Mouse (Mus musculus) adrenal gland, postnatal 36 days (tissue): Measurements from ENCODE around the gene Nrxn3. TPM values are rescaled to one million over a fixed set of nuclear protein-coding genes. Genes with fewer than 3 reads are reported as not detected.

Experiments
- DNase-seq, 2 experiments: peaks; one replicate each; pipeline ENCODE4 v3.0.0; 2021; ENCODE audit warnings: mixed read lengths in 1 of 2
- total RNA-seq, 2 experiments: library from RNA; stranded (reverse); gene quantifications; 2 replicates each; pipeline ENCODE4 v1.2.3; 2021

Gene Nrxn3
- total RNA-seq, 2 experiments from 2014 or later: 0.20 TPM; not detected in 1

GRCm38 (mm10) chr12:88926306-88926705, 203.6 kb downstream of the Nrxn3 start:
- no peak for DNase-seq

DNA sequence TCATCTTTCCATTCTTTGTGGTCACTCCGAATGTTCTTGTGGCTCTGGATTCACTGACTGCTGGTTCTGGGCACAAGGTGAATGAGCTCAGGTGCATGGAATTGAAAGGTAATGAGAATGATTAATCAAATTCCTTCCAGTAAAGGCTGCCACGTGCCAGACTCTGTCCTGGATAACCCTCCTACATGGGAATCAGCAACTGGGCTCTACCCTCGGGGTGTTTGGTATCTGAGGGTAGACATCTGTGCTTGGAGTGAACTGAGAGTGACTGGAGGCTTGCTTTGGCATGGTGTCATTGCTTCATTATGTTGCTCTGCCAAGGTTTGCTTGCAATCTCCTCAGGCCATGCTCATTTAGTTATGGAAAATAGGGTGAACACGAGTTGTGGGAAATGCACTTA, 209.0 kb downstream of the Nrxn3 start:
- DNase-seq: no peak

DNA sequence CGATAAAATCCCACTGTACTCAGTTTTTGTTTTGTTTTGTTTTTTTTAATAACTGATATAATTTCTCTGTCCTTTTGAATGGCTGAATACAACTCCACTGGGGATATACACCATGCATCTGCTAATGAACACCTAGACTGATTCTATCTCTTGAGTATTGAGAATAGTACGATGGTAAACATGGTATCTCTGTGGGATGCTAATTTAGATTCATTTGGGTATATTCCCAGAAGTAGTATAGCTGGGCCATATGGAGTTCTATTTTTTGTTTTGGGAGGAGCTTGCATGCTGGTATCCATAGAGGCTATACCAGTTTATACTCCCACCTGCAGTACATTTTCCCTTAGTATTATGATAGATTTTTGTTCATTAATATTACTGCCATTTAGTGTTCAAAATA, 217.0 kb downstream of the Nrxn3 start:
- no peak for DNase-seq

DNA sequence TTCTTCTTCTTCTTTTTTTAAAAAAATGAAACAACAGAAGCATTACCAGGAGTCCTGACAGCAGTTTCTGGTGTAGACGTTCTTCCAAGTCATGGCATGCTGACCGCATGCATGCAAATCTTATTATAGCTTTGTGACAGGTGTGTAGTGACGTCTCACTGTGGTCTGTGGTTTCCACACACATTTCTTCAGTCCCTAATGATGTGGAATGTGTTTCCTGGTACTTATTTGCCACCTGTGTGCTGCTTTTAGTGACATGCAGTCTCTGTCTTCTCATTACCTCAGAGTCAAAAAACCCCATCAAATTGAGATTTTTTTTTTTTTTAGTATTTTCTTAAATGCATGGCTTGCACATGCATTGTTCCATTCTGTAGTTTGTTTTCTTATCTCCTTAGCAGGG, 222.3 kb downstream of the Nrxn3 start:
- DNase-seq: no peak

GRCm38 (mm10) chr12:88949870-88950269, 227.2 kb downstream of the Nrxn3 start:
- DNase-seq: no peak

GRCm38 (mm10) chr12:88952937-88953600, 230.4 kb downstream of the Nrxn3 start:
- no peak for DNase-seq

DNA sequence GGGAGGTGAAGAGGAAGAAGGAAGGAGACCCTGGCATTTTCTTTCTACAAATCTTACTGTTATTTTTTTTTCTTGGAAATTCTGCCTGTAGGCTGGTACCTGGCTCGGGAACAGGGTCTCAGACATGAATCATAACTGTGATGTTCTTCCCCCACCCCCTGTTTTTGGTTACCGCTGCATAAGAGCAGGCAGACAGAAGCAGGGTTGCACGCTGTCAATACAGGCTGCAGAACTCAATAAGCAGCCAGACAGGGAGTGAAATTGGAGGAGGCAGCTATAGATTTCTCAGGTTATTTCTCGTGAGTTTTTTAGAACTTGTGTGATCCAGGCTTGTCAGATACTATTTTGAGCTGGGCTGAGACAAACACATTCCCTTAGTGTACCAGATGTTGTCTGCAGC, 231.1 kb downstream of the Nrxn3 start:
- DNase-seq: no peak

DNA sequence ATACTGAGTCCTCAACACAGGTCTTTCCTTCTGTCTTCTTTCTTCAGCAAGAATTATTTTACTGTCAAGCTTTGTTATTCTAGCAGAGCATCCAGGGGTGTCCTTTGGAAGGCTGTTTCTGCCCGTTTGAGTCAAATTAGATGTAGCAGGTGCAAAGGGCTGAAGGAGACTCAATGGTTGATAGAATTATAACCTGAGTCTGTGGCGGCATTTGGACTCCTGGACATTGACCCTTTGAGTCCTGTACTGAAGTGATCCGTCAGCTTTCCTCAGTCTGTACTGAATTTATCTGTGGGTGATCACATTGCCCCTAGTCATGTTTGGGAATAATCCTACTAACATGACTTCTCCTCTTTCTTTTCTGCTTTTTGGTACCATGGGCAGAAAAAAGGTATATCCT, 234.8 kb downstream of the Nrxn3 start:
- no peak for DNase-seq

GRCm38 (mm10) chr12:88960817-88961216, 238.1 kb downstream of the Nrxn3 start:
- DNase-seq: no peak

DNA sequence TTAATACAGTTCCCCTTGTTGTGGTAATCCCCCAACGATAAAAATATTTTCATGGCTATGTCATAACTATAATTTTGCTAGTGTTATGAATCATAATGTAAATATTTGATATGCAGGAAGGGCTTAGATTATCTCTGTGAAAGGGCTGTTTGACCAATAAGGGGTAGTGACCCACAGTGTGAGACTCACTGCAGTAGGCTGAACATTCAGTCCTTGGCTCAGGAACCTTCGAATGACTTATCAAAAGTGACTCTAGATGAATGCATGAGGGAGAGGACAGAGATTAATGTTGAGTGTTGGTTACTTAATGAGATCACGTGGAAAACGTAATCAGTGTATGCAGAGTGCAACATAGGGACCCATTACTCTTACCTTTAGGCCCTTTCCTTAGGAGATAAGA, 243.7 kb downstream of the Nrxn3 start:
- no peak for DNase-seq

- peak; percentile 13 to 17 for DNase-seq
Measured at GRCm38 (mm10) chr12:88976621-88977020, 253.9 kb downstream of the Nrxn3 start.

GRCm38 (mm10) chr12:88983688-88984330, 261.1 kb downstream of the Nrxn3 start:
- peak; percentile 14 to 19 for DNase-seq

DNA sequence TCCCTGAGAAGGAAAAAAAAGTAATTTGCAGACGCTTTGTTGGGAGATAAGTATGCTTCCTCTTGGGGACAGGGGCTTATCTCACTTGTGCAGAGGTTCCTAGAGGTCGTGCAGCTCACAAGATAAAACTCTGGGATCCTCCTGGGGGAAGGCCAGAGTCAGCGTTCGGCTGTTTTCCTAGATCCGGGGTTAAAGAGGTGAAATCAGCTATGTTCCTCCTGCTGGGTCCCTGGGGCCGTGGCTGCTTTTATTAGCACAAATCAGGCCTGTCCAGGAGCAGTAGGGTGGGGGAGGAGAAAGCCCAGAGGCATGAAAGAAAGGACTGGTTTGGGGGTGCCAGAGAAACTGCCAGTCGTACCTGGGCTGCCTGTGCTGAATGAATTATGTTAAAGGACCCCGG, 261.7 kb downstream of the Nrxn3 start:
- DNase-seq: no peak

DNA sequence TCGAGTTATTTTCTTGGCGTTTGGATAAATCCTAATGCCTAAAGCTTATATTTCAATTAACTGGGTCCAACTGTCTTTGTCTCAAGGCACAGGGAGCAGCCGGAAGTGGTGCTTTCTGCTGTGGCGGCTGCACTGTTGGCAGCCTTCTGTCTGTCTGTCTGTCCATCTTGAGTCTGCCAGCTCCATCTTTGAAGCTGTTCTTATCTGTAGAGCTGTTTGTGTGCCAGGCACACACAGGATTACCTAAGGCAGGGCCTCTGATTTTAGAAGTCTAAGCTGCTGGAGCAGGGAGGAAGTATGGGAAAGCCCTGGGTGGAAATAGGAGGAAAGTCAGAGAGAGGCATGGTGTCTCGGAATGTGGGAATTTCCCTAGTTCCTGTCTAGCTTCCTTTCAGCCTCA, 262.1 kb downstream of the Nrxn3 start:
- DNase-seq: no peak

DNA sequence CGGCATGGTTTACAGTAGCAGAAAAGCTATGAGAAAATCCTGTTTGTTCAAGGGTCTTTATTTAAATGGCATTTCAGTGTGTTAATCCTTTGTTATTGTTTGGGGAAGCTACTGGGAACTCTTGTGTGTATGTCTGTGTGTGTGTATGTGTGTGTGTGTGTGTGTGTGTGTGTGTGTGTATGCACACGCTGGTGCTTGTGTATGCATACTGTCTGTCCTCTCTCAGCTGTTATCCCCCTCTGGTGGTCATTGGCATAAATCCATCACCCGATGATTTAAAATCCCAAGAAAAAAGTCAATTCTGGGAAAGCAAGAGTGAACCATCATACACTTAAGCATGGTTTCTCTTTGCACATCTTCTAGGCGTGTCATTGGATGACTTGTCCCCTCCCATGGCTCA, 264.4 kb downstream of the Nrxn3 start:
- DNase-seq: no peak

GRCm38 (mm10) chr12:88990753-88991152, 268.1 kb downstream of the Nrxn3 start:
- DNase-seq: no peak

GRCm38 (mm10) chr12:88992141-88992540, 269.5 kb downstream of the Nrxn3 start:
- no peak for DNase-seq

GRCm38 (mm10) chr12:88993788-88994187, 271.1 kb downstream of the Nrxn3 start:
- DNase-seq: no peak

DNA sequence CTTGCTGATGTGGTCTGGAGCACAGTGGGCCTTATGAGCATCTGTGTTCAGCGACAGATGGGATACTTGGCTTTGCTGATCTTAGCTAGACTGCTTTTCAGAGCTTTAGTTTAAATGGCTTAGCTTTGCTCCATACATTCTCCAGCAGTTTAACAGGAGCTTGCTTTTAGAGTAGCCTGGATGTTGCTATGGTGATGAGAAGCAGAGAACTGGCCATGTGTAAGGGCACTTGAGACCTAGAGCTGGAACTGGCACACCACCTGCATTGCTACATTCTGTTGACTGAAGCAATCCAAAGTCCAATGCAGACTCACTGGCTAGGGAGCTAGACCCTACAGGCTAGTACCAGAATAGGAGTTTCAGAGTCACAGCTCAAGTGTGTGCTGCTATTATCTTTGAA, 293.8 kb downstream of the Nrxn3 start:
- no peak for DNase-seq

DNA sequence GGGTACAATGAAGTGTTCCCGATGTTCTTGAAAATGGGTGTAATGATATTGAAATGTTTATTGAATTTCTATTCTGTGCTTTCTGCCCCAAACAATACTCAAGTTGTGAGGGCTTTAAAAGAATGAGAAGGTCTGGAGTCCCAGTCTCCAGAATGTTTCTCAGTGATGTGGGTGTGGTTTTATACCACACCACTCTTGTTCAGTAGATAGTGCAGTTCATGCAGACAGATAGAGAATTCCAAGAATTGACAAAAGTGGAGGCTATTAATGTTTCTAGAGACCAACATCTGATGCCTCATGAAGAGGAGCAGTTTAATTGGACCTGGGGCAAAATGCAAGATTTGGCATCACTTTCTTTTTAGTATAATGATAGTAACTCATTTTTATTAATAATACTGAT, 302.5 kb downstream of the Nrxn3 start:
- no peak for DNase-seq

DNA sequence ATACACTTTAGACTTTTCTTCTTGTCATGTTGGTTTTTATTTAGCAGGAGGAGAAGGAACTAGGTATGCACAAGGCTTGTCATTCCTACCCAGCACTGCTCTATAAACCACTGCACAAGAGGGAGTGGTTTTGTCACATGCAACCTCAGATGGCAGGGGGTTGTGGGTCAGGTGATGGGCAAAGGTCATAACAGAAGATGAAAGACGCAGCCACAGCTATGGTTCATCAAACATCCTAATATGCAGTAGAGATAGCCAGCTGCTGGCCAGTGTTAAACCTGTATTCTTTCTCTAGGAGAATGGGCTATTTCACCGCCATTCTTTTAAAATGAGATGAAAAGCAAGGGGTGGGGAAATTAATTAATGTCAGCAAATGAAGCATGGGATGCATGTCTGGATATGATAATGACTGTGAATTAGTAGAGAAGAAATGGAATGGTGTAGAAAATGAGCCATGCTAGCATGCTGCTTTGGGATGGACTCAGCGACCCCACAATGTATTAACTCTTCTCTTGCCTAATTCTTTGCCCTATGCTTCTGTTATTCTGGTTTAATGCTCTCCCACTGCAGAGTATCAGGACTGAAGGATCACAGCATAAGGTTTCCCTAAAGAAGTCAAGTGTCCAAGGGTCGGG, 313.4 kb downstream of the Nrxn3 start:
- no peak for DNase-seq

DNA sequence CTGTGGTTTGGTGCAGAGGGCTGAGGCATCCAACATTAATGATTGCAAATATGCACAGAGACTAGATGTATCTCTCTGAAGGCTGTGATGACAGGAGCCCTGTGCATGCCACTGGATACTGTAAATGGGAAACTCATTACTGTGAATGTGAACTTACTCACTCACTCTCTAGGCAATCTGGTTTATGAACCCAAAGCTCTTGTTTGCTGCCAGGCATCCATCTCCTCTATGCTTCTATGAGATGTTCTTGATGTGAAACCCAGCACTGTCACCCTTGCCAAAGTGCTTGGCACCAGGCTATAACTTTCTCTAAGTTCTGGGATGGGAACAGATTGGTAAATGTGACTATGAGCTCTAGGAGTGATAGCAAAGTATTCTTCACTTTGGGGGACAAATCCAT, 317.5 kb downstream of the Nrxn3 start:
- no peak for DNase-seq

DNA sequence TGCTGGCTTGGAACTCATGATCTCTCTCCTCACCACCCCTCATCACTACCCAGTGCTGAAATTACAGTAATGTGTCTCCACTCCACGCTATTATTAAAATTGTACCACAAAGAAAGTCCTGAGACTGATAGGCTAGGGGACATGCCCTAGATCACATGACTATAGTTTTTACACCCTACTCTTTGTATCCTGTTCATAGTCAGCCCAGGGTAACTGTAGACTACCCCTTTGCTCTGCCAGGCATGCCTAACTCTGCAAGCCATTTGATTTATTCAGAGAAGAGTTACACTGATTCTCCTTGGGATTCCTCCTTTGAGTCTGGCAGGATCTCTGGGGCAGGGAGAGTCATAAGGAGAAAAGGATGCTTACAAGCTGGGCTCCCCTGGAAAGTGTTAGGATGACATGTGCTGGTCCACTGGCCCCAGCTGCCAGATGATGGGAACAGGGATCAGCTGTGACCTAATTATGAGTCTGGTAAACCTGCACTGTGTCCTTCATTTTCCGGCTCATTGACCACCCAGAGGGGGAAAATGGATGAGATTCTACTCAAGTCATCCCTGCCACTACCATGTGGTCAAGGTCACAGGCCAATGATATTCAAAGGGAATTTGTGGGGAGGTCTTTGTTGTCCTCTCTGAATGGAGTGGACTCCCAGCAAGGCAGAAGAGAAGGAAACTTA, 318.9 kb downstream of the Nrxn3 start:
- no peak for DNase-seq
